ENCODE assay signal across 8 mouse cellular contexts in the genomic region with DNA sequence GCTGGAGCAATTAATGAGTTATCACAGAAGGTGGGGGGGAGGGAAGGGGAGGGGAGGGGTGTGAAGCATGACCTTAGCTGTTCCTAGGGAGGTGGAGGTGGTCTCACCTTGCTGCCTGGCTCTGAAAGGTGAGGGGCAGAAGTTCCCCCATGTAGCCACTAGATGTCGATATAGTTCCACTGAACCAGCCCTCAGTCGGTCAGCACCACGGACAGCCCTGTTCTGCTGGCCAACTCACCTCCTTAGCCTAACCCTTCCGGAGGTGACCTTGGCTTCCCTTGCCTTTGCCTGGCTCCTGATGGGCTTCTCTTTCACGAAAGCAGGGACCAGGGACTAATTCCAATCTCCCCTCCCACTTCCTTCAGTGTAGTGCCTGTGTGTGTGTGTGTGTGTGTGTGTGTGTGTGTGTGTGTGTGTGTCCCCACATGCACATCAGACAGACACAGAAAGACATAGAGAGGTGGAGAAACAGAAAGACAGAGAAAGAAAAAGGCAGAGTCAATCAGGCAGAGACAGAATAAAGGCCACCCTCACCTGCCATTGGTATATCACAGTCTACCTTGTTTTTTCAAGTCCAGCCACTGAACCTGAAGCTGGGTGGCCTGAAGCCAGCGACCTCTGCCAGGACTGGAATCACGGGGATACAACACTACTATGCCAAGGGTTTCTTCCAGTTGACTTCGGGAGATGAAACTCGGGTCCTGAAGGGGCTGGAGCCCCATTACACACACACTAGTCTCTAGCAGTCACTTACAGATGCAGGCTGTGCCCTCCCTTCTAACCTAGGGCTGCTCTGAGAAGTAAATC.
DNase-seq lines count a peak whose midpoint lies in the region; ATAC-seq and TF ChIP-seq lines count a peak whose summit lies in the region.

No protein-coding gene starts in this region.

- no peak overlapping the region for H3K9ac ChIP-seq in lung, postnatal 0 days (replicated peaks; ENCODE audit: low read depth)

- no peak overlapping the region for H3K4me3 ChIP-seq in lung, postnatal 0 days (ENCODE audit: low read depth, low read length)
- H3K4me3 ChIP-seq in olfactory bulb, adult 2 months (ENCODE audit: insufficient read depth, low read depth, low read length): no peak overlapping the region

- H3K27ac ChIP-seq in lung, postnatal 0 days (ENCODE audit: low read length): no peak overlapping the region
- no peak overlapping the region for H3K27ac ChIP-seq in olfactory bulb, adult 2 months (ENCODE audit: insufficient read depth, low read depth, low read length)

- no peaks in the 10 kb centered on the region for H3K4me1 ChIP-seq in lung, postnatal 0 days (ENCODE audit: insufficient read depth, low read depth, low read length)
- peaks cover 4% of the 10 kb centered on the region; the same call in 1 of the 2 replicates for H3K4me1 ChIP-seq in olfactory bulb, adult 2 months (ENCODE audit: control insufficient read depth, insufficient read depth, low read length)

- no peak for TF ChIP-seq POLR2A in olfactory bulb, adult 2 months (IDR thresholded peaks at IDR 0.05; ENCODE audit: insufficient read depth, low read depth, low read length)

- TF ChIP-seq EP300 in lung, postnatal 0 days (IDR thresholded peaks at IDR 0.05): no peak

- 26% methylated on average over 9 of the region's 9 CpGs for WGBS in lung, postnatal 0 days
- WGBS in olfactory bulb, adult 2 months: 32% methylated on average over 9 of the region's 9 CpGs

- H3K36me3 ChIP-seq in lung, postnatal 0 days (ENCODE audit: insufficient read depth, low read length): no peaks in the 10 kb centered on the region

- 0 out of 2 replicates have a peak, but pooled peaks cover 2% of the 10 kb centered on the region for H3K27me3 ChIP-seq in lung, postnatal 0 days (replicated peaks; ENCODE audit: insufficient read depth, low read length)

- no peaks in the 10 kb centered on the region for H3K9me3 ChIP-seq in lung, postnatal 0 days (ENCODE audit: low read length)

- DNase-seq in T-cell, adult 2 months (ENCODE audit: low spot score): peak; percentile 21
- DNase-seq in cerebellum, postnatal 10 days: peak; percentile 76 to 81
- DNase-seq in kidney, adult 18-20 months: peak; percentile 67
- DNase-seq in lung, postnatal 0 days (ENCODE audit: low spot score): peak; percentile 73
- DNase-seq in frontal cortex, postnatal 14 days (ENCODE audit: low spot score in 2 of 2): no peak

- peak; percentile 99 for TF ChIP-seq CTCF in lung, postnatal 0 days (IDR thresholded peaks at IDR 0.05)
- peak; percentile 82 for TF ChIP-seq CTCF in olfactory bulb, adult 2 months (IDR thresholded peaks at IDR 0.05; ENCODE audit: insufficient read depth, low read depth, low read length)

- H3K4me2 ChIP-seq in lung, postnatal 0 days (replicated peaks; ENCODE audit: low read depth, low read length): no peak overlapping the region

- peak; percentile 37 for ATAC-seq in CD4-positive, CD25-positive, alpha-beta regulatory T cell, adult 4 months
- ATAC-seq in granulocyte monocyte progenitor cell, adult 5-6 weeks (replicated peaks; ENCODE audit: poor library complexity, severe bottlenecking): peak; percentile 93
- ATAC-seq in lung, postnatal 0 days: peak; percentile 64

Comparison
In these comparisons a context has a peak if more than half of its experiments do, and no peak if none do; other contexts are left out.
1. ATAC-seq: peak in every context shown above with its lines; median percentile 93 in granulocyte monocyte progenitor cell, adult 5-6 weeks; 64 in lung, postnatal 0 days; 37 in CD4-positive, CD25-positive, alpha-beta regulatory T cell, adult 4 months.
2. DNase-seq: peak in T-cell, adult 2 months (single experiment), cerebellum, postnatal 10 days (2 of 2), kidney, adult 18-20 months (single experiment) and lung, postnatal 0 days (single experiment); none in frontal cortex, postnatal 14 days (0 of 2).